Mouse (Mus musculus) liver, embryonic 16.5 days (tissue): Measurements from ENCODE around the gene Slc45a1. TPM values are rescaled to one million over a fixed set of nuclear protein-coding genes. Genes with fewer than 3 reads are reported as not detected.

Experiments used
- ATAC-seq: fragments of 200-750 bp; cut with Nextera tagmentation; 2 replicates; pipeline ENCODE4 v1.8.0; 2017; ENCODE audit warnings: low read depth, mild to moderate bottlenecking, moderate number of reproducible peaks, moderate library complexity
- H3K27ac ChIP-seq: fragments of 300-500 bp; sonication (generic); 2 replicates; pipeline ENCODE4 v1.5.1; 2014; ENCODE audit warnings: mild to moderate bottlenecking, low read length
- H3K27me3 ChIP-seq: fragments of 300-500 bp; sonication (generic); 2 replicates; pipeline ENCODE4 v1.6.1; 2014; ENCODE audit warnings: low read depth, low read length, mixed read lengths; ENCODE audit not compliant: control insufficient read depth, insufficient read depth
- H3K36me3 ChIP-seq: fragments of 300-500 bp; sonication (generic); 2 replicates; pipeline ENCODE4 v1.6.1; 2014; ENCODE audit warnings: mild to moderate bottlenecking; ENCODE audit not compliant: control insufficient read depth, insufficient read depth
- H3K4me1 ChIP-seq: fragments of 300-500 bp; sonication (generic); 2 replicates; pipeline ENCODE4 v1.6.1; 2014; ENCODE audit warnings: low read depth, low read length, mixed read lengths; ENCODE audit not compliant: control insufficient read depth
- H3K4me2 ChIP-seq: fragments of 300-500 bp; sonication (generic); 2 replicates; pipeline ENCODE4 v1.6.1; 2014; ENCODE audit warnings: low read depth, low read length, mixed read lengths
- H3K4me3 ChIP-seq: fragments of 300-500 bp; sonication (generic); 2 replicates; pipeline ENCODE4 v1.5.1; 2014; ENCODE audit warnings: low read depth, mild to moderate bottlenecking, low read length
- H3K9ac ChIP-seq: fragments of 300-500 bp; sonication (generic); 2 replicates; pipeline ENCODE4 v1.6.1; 2014; ENCODE audit warnings: low read depth, low read length
- H3K9me3 ChIP-seq: fragments of 300-500 bp; sonication (generic); replicated peaks from 2 replicates; pipeline ENCODE4 v1.6.1; 2016; ENCODE audit warnings: low read length; ENCODE audit not compliant: control insufficient read depth
- WGBS: fragments of 180-500 bp; shearing (Covaris S2); extraction: QIAGEN DNeasy Blood & Tissue Kit; methylation state at CpG from one replicate; pipeline ENCODE4 v1.1.7; 2014; ENCODE audit not compliant: insufficient replicate concordance; 5-methylcytosine and 5-hydroxymethylcytosine counted together
- polyA plus RNA-seq: library from polyadenylated mRNA; unstranded; fragments of >200 nt; fragmentation: Nextera tagmentation; extraction: Ambion mirVana; gene quantifications from 2 replicates; pipeline ENCODE4 v1.2.1, GENCODE M21; 2015

Slc45a1 gene
- polyA plus RNA-seq, 1 experiment from 2014 or later: not detected

DNA sequence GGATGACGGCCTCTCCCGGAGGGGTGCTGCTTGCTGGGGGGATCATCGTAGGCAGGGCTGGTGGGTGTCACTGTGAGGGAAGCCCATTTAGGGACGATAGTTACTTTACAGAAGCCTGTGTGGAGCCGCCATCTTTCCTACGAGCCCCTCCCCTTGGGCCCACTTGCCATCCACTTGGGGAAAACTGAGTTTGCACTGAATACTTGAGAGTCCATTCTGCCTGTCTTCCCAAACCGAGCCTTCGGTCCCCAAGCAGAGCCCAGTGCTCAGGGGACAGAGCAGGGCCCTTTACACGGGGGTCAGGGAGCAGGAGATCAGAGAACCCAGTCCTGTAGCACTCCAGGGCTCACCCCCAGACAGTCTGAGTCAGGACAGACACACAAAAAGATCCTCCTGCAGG, 7.7 kb downstream of the Slc45a1 start:
- Histone ChIP-seq H3K27ac (no peak overlapping the region), H3K4me2 (no peak overlapping the region), H3K4me3 (no peak overlapping the region), H3K36me3 (no peaks in the 10 kb centered on the region), H3K9ac (no peak overlapping the region), H3K4me1 (no peaks in the 10 kb centered on the region; the same call in 1 of the 2 replicates), H3K9me3 (no peaks in the 10 kb centered on the region), H3K27me3 (no peaks in the 10 kb centered on the region)
- 77% methylated on average over 9 of the region's 9 CpGs for WGBS
- no peak for ATAC-seq

DNA sequence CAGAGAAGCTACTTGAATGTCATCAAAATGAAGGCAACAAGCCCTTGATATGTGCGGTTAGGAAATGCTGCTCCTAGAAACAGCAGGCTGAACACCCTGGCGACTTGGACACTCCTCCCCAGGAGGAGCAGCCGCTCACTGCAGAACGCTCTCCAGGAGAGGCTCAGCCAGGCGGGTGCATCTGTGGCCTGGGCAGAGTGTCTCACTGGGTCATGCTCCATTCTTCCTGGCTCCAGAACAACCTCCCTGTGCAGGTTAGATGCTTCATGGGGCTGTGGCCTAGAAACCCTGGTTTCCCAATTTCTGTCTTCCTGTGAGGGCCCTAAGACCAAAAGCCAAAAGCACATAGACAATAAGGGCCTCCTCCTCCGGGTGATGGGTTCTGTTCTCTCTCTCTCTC, 15.3 kb downstream of the Slc45a1 start:
- H3K4me2 ChIP-seq: no peak overlapping the region
- ATAC-seq: no peak
- H3K4me3 ChIP-seq: no peak overlapping the region
- no peaks in the 10 kb centered on the region for H3K4me1 ChIP-seq
- no peaks in the 10 kb centered on the region for H3K9me3 ChIP-seq
- H3K27ac ChIP-seq: no peak overlapping the region
- 69% methylated on average over 6 of the region's 6 CpGs for WGBS
- no peak overlapping the region for H3K9ac ChIP-seq
- no peaks in the 10 kb centered on the region for H3K36me3 ChIP-seq
- H3K27me3 ChIP-seq: no peaks in the 10 kb centered on the region

DNA sequence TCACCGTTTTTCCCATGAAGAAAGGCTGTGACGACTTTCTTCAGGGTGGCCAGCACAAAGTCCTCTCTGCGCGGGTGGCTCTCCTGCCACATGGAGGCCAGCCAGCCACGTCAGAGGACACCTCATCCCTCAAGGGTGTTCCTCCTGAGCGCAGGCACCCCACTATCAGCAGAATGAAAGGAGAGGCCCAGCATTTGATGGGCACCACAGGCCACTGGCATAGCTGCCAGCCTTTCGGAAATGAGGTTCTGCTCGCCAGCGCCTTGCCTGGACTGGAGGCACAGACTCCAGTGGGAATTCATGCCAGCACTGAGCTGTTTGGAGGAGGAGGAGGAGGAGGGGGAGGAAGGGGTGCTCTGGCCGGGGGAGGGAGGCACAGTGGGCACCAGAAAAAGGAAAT, 16.4 kb downstream of the Slc45a1 start:
- ATAC-seq: no peak

DNA sequence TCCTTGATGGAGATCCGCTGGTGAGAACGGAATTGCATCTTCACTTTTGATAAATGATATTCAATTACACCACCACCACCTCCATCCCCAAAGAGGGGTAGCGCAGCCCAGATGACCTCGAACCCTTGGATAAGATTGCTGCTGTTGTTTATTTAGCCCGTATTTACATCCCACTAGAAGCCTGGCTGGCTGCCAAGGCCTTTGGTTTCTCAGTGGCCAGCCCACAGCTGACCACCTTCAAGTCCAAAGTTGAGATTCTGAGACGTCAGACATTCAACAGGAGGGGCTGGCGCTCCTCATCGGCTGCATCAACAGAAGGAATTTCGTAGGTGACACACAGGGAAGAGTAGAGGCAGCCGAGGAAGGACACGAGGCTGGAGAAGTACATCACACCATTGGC, 22.7 kb downstream of the Slc45a1 start:
- Histone ChIP-seq H3K4me1 (no peaks in the 10 kb centered on the region; the same call in 1 of the 2 replicates), H3K9ac (no peak overlapping the region)

More for the DNA sequence above, 16.4 kb downstream of the Slc45a1 start:
- no peaks in the 10 kb centered on the region for H3K27me3 ChIP-seq
- no peak overlapping the region for H3K4me3 ChIP-seq
- H3K27ac ChIP-seq: no peak overlapping the region
- H3K4me1 ChIP-seq: no peaks in the 10 kb centered on the region
- 70% methylated on average over 10 of the region's 10 CpGs for WGBS
- no peaks in the 10 kb centered on the region for H3K36me3 ChIP-seq
- no peak overlapping the region for H3K9ac ChIP-seq
- H3K9me3 ChIP-seq: no peaks in the 10 kb centered on the region
- no peak overlapping the region for H3K4me2 ChIP-seq

DNA sequence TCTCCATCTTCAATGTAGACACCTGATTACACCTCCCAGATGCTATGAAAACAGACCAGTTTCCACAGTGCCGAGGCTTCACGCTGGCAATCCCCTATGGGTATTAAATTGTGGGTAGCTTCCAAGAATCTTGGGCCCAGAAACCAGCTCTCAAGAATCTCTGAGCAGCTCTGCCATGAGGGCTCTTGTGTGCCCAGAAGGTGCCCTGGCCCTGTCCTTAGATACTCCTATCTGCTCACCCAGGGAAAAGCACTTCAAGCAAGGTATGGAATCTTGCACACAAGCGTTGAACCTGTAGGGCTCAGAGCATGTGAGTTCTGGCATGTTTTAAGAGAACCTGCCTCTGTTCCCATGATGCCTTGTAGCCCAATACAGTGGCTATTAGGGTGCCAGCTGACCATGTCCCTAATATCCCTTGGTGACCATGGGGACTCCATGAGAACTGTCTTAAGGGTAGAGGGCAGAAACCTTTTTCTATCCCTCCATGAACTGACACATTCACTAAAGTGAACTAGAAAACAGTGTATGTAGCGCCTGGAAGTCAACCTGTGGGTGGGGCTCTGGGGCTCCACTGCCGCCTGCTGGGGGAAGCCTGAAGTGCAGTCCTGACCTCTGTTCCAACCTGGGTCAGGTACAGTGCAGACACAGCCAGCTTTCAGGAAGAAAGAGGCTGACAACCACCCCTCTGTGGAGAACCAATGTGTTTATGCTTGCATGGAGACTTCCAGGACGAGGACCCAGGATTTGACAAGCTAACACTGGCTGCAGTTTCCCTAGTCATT, 25.8 kb downstream of the Slc45a1 start:
- peaks cover 3% of the 10 kb centered on the region; the same call in 1 of the 2 replicates for H3K36me3 ChIP-seq
- no peak overlapping the region for H3K4me2 ChIP-seq
- ATAC-seq: 0 out of 2 replicates have a peak, but pooled peaks have one; percentile 30
- H3K4me1 ChIP-seq: no peaks in the 10 kb centered on the region; the same call in 1 of the 2 replicates
- H3K27ac ChIP-seq: no peak overlapping the region
- WGBS: 34% methylated on average over 6 of the region's 6 CpGs
- no peak overlapping the region for H3K9ac ChIP-seq
- H3K9me3 ChIP-seq: no peaks in the 10 kb centered on the region
- no peak overlapping the region for H3K4me3 ChIP-seq
- H3K27me3 ChIP-seq: no peaks in the 10 kb centered on the region

More for the DNA sequence above, 22.7 kb downstream of the Slc45a1 start:
- ATAC-seq: no peak
- no peaks in the 10 kb centered on the region for H3K9me3 ChIP-seq
- no peak overlapping the region for H3K27ac ChIP-seq
- WGBS: 62% methylated on average over 11 of the region's 11 CpGs
- no peaks in the 10 kb centered on the region for H3K27me3 ChIP-seq
- no peak overlapping the region for H3K4me2 ChIP-seq
- no peaks in the 10 kb centered on the region for H3K36me3 ChIP-seq
- no peak overlapping the region for H3K4me3 ChIP-seq

DNA sequence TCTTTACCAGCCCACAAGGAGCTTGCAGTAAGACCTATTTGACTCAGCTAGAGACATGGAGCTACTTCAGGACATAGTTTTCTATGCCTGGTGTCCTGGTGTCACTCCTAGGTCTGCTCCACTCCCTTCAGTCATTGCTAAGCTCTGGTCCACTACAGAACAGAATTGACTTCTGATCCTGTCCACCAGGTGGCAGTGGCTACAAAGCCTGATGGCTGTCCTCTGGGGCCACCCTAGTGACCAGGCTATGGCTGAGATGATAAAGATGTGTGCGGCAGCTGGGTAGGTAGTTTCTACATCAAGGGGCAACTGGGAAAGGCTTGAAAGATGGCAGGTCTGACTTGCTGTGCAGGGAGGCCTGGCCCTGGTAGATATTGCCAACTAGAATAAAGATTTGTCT, 26.5 kb downstream of the Slc45a1 start:
- H3K36me3 ChIP-seq: peaks cover 3% of the 10 kb centered on the region; the same call in 1 of the 2 replicates
- H3K4me1 ChIP-seq: no peaks in the 10 kb centered on the region; the same call in 1 of the 2 replicates
- H3K9me3 ChIP-seq: no peaks in the 10 kb centered on the region
- peak; percentile 55; the same call in 1 of the 2 replicates for ATAC-seq
- no peak overlapping the region for H3K9ac ChIP-seq
- no peak overlapping the region for H3K4me2 ChIP-seq
- no peak overlapping the region for H3K4me3 ChIP-seq
- H3K27me3 ChIP-seq: no peaks in the 10 kb centered on the region
- no peak overlapping the region for H3K27ac ChIP-seq
- WGBS: 32% methylated on average over 1 of the region's 1 CpGs

DNA sequence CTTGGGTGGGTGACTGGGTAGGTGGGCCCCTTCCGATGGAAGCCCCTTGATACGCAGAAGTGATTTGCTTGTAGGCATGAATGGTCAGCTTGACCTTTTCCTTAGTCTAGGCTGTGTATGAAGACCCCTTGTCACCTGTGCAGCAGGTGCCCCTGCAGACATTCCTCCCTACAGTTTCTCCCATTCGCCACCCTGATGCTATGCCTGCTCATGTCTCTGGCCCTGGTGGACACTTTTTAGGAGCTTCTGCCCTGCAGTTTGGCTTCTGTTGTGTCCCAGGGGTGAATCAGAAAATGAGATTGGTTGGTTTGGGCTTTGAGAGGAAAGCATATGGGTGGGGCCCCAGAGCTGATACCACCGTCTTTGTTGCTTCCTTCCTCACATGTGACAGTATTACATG, 27.0 kb downstream of the Slc45a1 start:
- H3K36me3 ChIP-seq: peaks cover 6% of the 10 kb centered on the region; the same call in 1 of the 2 replicates
- ATAC-seq: no peak
- no peak overlapping the region for H3K4me2 ChIP-seq
- H3K27me3 ChIP-seq: no peaks in the 10 kb centered on the region
- H3K9me3 ChIP-seq: no peaks in the 10 kb centered on the region
- no peak overlapping the region for H3K4me3 ChIP-seq
- H3K9ac ChIP-seq: no peak overlapping the region
- WGBS: 51% methylated on average over 4 of the region's 4 CpGs
- no peak overlapping the region for H3K27ac ChIP-seq
- no peaks in the 10 kb centered on the region; the same call in 1 of the 2 replicates for H3K4me1 ChIP-seq

DNA sequence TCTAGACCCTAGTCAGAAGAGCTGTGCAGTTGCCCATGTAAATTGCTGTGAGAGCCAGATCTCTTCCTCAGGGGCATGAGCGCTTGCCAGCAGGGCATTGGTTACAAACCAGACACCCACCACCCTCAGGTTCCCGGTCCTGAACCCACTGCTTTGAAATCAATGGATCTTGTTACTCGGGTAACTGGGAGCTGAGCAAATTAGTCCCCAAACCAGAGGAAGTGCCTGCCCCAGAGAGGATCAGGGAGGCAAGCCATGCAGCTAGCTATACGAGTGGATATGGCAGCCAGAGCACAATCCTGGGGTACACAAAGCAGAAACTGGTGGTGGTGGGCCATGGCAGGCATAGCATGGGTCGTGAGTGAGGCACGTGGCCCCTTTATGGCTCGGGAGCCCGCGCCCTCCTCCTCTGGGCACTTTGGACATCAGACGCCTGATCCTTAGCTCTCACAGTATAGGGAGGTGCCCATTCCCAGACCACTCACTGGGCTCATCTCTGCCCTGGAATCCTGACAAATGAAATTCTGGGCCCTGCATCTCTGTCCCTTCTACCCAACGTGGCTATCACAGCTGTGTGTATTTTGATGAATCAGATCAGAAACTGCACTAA, 27.7 kb downstream of the Slc45a1 start:
- Histone ChIP-seq H3K4me1 (no peaks in the 10 kb centered on the region; the same call in 1 of the 2 replicates), H3K27me3 (no peaks in the 10 kb centered on the region), H3K4me2 (no peak overlapping the region), H3K27ac (no peak overlapping the region), H3K9ac (no peak overlapping the region), H3K9me3 (no peaks in the 10 kb centered on the region), H3K4me3 (no peak overlapping the region), H3K36me3 (peaks cover 6% of the 10 kb centered on the region; the same call in 1 of the 2 replicates)
- 67% methylated on average over 11 of the region's 11 CpGs for WGBS
- ATAC-seq: no peak

DNA sequence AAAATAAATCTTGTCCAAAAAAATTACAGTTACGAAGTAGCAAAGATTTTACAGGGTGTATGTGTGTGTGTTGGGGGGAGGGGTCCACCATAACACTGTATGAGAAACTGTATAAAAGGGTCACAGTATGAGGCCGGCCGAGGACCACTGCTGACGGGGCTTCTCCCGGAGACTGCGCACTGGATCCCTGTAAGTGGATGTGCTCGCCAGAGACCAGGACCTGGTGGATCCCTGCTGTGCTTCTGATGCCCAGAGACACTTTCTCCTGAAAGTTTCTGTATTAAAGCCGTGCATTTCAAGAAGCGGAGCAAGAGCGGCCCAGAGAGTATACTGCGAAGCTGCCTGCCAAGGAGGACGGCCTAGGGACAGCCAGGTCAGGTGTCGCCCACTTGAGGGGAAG, 29.3 kb downstream of the Slc45a1 start:
- no peaks in the 10 kb centered on the region for H3K9me3 ChIP-seq
- ATAC-seq: no peak
- WGBS: 84% methylated on average over 13 of the region's 13 CpGs
- H3K4me2 ChIP-seq: no peak overlapping the region
- no peak overlapping the region for H3K4me3 ChIP-seq
- H3K4me1 ChIP-seq: no peaks in the 10 kb centered on the region
- H3K27ac ChIP-seq: no peak overlapping the region
- H3K27me3 ChIP-seq: no peaks in the 10 kb centered on the region
- H3K9ac ChIP-seq: no peak overlapping the region
- peaks cover 8% of the 10 kb centered on the region for H3K36me3 ChIP-seq
